26 mouse cellular contexts compared by ENCODE assay signal in genomic region chr6:148199177-148199576, GRCm38 (mm10). TPM values are rescaled to one million over a fixed set of nuclear protein-coding genes. Genes with fewer than 3 reads are reported as not detected.
DNase-seq lines count a peak whose midpoint lies in the region; ATAC-seq and TF ChIP-seq lines count a peak whose summit lies in the region.
"Had no signal": no experiment of that assay in that cellular context is flagged by ENCODE, and none has a peak within 500 bp of the region (broad histone marks: within the 10 kb centered on the region; RNA-seq: fewer than 3 reads in every experiment).

No protein-coding gene starts in this region.

- peaks cover 57% of the 10 kb centered on the region for H3K36me3 ChIP-seq in liver, adult 2 months (ENCODE audit: control insufficient read depth, insufficient read depth, low read length)
- H3K36me3 ChIP-seq in intestine, embryonic 15.5 days: peaks cover 8% of the 10 kb centered on the region
- peaks cover 3% of the 10 kb centered on the region; the same call in 1 of the 2 replicates for H3K36me3 ChIP-seq in intestine, embryonic 16.5 days (ENCODE audit: control insufficient read depth, insufficient read depth, low read length)
- H3K36me3 ChIP-seq in stomach, embryonic 15.5 days: peaks cover 20% of the 10 kb centered on the region

- 30% methylated on average over 2 of the region's 2 CpGs for WGBS in liver, adult 2 months
- WGBS in intestine, embryonic 15.5 days: 69% methylated on average over 2 of the region's 2 CpGs
- WGBS in intestine, embryonic 16.5 days: 68% methylated on average over 2 of the region's 2 CpGs
- 54% methylated on average over 2 of the region's 2 CpGs for whole genome bisulfite sequencing in stomach, embryonic 15.5 days

- no peaks in the 10 kb centered on the region for H3K27me3 ChIP-seq in liver, adult 2 months (ENCODE audit: control insufficient read depth, insufficient read depth, low read length)
- no peaks in the 10 kb centered on the region for H3K27me3 ChIP-seq in intestine, embryonic 15.5 days (replicated peaks)
- no peaks in the 10 kb centered on the region for H3K27me3 ChIP-seq in intestine, embryonic 16.5 days (replicated peaks; ENCODE audit: control insufficient read depth, insufficient read depth, low read length)
- H3K27me3 ChIP-seq in stomach, embryonic 15.5 days (replicated peaks): no peaks in the 10 kb centered on the region
- H3K27me3 ChIP-seq: embryonic facial prominence, embryonic 12.5 days; embryonic facial prominence, embryonic 15.5 days; heart, embryonic 13.5 days had no signal

- no peak overlapping the region for H3K4me3 ChIP-seq in liver, adult 2 months (ENCODE audit: insufficient read depth, low read depth, low read length)
- no peak overlapping the region for H3K4me3 ChIP-seq in intestine, embryonic 15.5 days (replicated peaks)
- no peak overlapping the region for H3K4me3 ChIP-seq in intestine, embryonic 16.5 days (ENCODE audit: low read length)
- no peak overlapping the region for H3K4me3 ChIP-seq in stomach, embryonic 15.5 days (replicated peaks)
- H3K4me3 ChIP-seq: embryonic facial prominence, embryonic 12.5 days; embryonic facial prominence, embryonic 15.5 days; gastrocnemius, adult 2 months; heart, adult 2 months; heart, embryonic 10.5 days; heart, embryonic 13.5 days had no signal

- peak; percentile 49; the same call in 1 of the 2 replicates for ATAC-seq in intestine, embryonic 15.5 days
- peak; percentile 55 for ATAC-seq in intestine, embryonic 16.5 days
- ATAC-seq in stomach, embryonic 15.5 days (ENCODE audit: insufficient read depth, low FRiP score, low read depth): peak; percentile 88
- ATAC-seq in monocyte, adult 5-6 weeks (replicated peaks; ENCODE audit: insufficient number of reproducible peaks, low FRiP score, low TSS enrichment, poor library complexity, severe bottlenecking): no peak
- ATAC-seq: CD4-positive, CD25-positive, alpha-beta regulatory T cell, adult 4 months; forebrain, embryonic 14.5 days; forebrain, postnatal 0 days had no signal

- H3K27ac ChIP-seq in liver, adult 2 months (replicated peaks; ENCODE audit: insufficient read depth, low read depth, low read length): peak overlapping the region; percentile 69
- no peak overlapping the region for H3K27ac ChIP-seq in intestine, embryonic 15.5 days
- 0 out of 2 replicates have a peak overlapping the region, but pooled peaks have one; percentile 50 for H3K27ac ChIP-seq in intestine, embryonic 16.5 days (ENCODE audit: low read length)
- no peak overlapping the region for H3K27ac ChIP-seq in stomach, embryonic 15.5 days
- H3K27ac ChIP-seq: embryonic facial prominence, embryonic 12.5 days; embryonic facial prominence, embryonic 15.5 days; gastrocnemius, adult 2 months; heart, adult 2 months; heart, embryonic 10.5 days; heart, embryonic 13.5 days had no signal

- H3K9ac ChIP-seq in liver, adult 2 months (ENCODE audit: low read depth, low read length): no peak overlapping the region
- H3K9ac ChIP-seq in intestine, embryonic 15.5 days: no peak overlapping the region
- H3K9ac ChIP-seq in intestine, embryonic 16.5 days (ENCODE audit: low read depth, low read length): no peak overlapping the region
- H3K9ac ChIP-seq in stomach, embryonic 15.5 days: no peak overlapping the region
- H3K9ac ChIP-seq: embryonic facial prominence, embryonic 12.5 days; embryonic facial prominence, embryonic 15.5 days; forebrain, postnatal 0 days; heart, embryonic 13.5 days had no signal

- H3K79me2 ChIP-seq in liver, adult 2 months (ENCODE audit: control insufficient read depth, insufficient read depth, low read length): no peaks in the 10 kb centered on the region; the same call in 1 of the 2 replicates

- no peaks in the 10 kb centered on the region for H3K9me3 ChIP-seq in intestine, embryonic 15.5 days
- no peaks in the 10 kb centered on the region for H3K9me3 ChIP-seq in intestine, embryonic 16.5 days (ENCODE audit: control insufficient read depth, low read length)
- no peaks in the 10 kb centered on the region for H3K9me3 ChIP-seq in stomach, embryonic 15.5 days
- H3K9me3 ChIP-seq: embryonic facial prominence, embryonic 12.5 days; embryonic facial prominence, embryonic 15.5 days; heart, embryonic 10.5 days; heart, embryonic 13.5 days had no signal

- H3K4me2 ChIP-seq in intestine, embryonic 15.5 days (replicated peaks): no peak overlapping the region
- no peak overlapping the region for H3K4me2 ChIP-seq in intestine, embryonic 16.5 days (ENCODE audit: low read depth, low read length)
- no peak overlapping the region for H3K4me2 ChIP-seq in stomach, embryonic 15.5 days
- H3K4me2 ChIP-seq: embryonic facial prominence, embryonic 12.5 days; embryonic facial prominence, embryonic 15.5 days; heart, embryonic 13.5 days had no signal

- no peak for TF ChIP-seq CTCF in liver, adult 2 months (IDR thresholded peaks at IDR 0.05; ENCODE audit: low read depth, low read length)

- DNase-seq in liver, adult 2 months (ENCODE audit: extremely low read depth, low read depth, low spot score): peak; percentile 78
- DNase-seq in liver: no peak
- no peak for DNase-seq in urinary bladder, postnatal 4 days (ENCODE audit: low spot score in 2 of 2)
- no peak for DNase-seq in urinary bladder, postnatal 14 days (ENCODE audit: low spot score)
- DNase-seq: adrenal gland, adult 2 months; adrenal gland, postnatal 14 days; cerebellum, adult 11 months; cerebellum, adult 2 months; cerebellum, adult 9-11 months; cerebellum, postnatal 25 days; forebrain, postnatal 0 days; gastrocnemius, adult 2 months; gastrocnemius, postnatal 14 days; heart, adult 2 months; heart, postnatal 14 days; heart, postnatal 4 days had no signal

- peaks cover 20% of the 10 kb centered on the region for H3K4me1 ChIP-seq in liver, adult 2 months (ENCODE audit: control insufficient read depth, insufficient read depth, low read length)
- no peaks in the 10 kb centered on the region for H3K4me1 ChIP-seq in intestine, embryonic 15.5 days (replicated peaks)
- no peaks in the 10 kb centered on the region for H3K4me1 ChIP-seq in intestine, embryonic 16.5 days (ENCODE audit: control insufficient read depth, insufficient read depth, low read length)
- no peaks in the 10 kb centered on the region for H3K4me1 ChIP-seq in stomach, embryonic 15.5 days
- H3K4me1 ChIP-seq: embryonic facial prominence, embryonic 12.5 days; embryonic facial prominence, embryonic 15.5 days; heart, embryonic 10.5 days; heart, embryonic 13.5 days had no signal

- TF ChIP-seq POLR2A in liver, adult 2 months (IDR thresholded peaks at IDR 0.05; ENCODE audit: extremely low read depth, insufficient read depth, low read length): no peak

RNA-seq across cellular contexts. Expression of gene Ergic2, which starts 13.0 kb away (rescaled TPM):
- total RNA-seq in liver, adult 2 months (2014; rRNA removed): 80.0 and 94.7 TPM in 2 replicates
- polyA plus RNA-seq in liver, adult 2 months (2012; rRNA removed): 25.7 and 31.8 TPM in 2 replicates
- polyA plus RNA-seq in intestine, embryonic 15.5 days (2015; fragmentation: Nextera tagmentation; extraction: Ambion mirVana): 184 and 215 TPM in 2 replicates
- polyA plus RNA-seq in intestine, embryonic 16.5 days (2015; fragmentation: Nextera tagmentation; extraction: Ambion mirVana): 182 and 206 TPM in 2 replicates
- polyA plus RNA-seq in stomach, embryonic 15.5 days (2015; fragmentation: Nextera tagmentation; extraction: Ambion mirVana): 217 and 218 TPM in 2 replicates
- 161 to 176 TPM (median 163 TPM) in 3 replicates for total RNA-seq in monocyte, adult 5-6 weeks (2017)

Comparison
In these comparisons a context has a peak if more than half of its experiments do, and no peak if none do; other contexts are left out.
1. H3K27ac ChIP-seq: peak in liver, adult 2 months (single experiment) and intestine, embryonic 16.5 days (single experiment); none in intestine, embryonic 15.5 days (single experiment) and stomach, embryonic 15.5 days (single experiment).